Mouse (Mus musculus) liver, adult 2 months (tissue): ENCODE data around the gene Fam171a2. TPM values are rescaled to one million over a fixed set of nuclear protein-coding genes. Genes with fewer than 3 reads are reported as not detected.

Source experiments
- DNase-seq: peaks from one replicate; pipeline ENCODE4 v3.0.0-alpha.2; 2011; ENCODE audit warnings: low read depth, low spot score; ENCODE audit errors: extremely low read depth
- H3K27ac ChIP-seq: fragments of 200-500 bp; replicated peaks from 2 replicates; pipeline ENCODE4 v1.5.1; 2012; ENCODE audit warnings: low read depth, mild to moderate bottlenecking, control low read depth, inconsistent platforms, low read length; ENCODE audit not compliant: insufficient read depth
- H3K27me3 ChIP-seq: fragments of 200-500 bp; 2 replicates; pipeline ENCODE4 v1.6.1; 2012; ENCODE audit warnings: mild to moderate bottlenecking, moderate library complexity, low read length, inconsistent platforms; ENCODE audit not compliant: control insufficient read depth, insufficient read depth
- H3K36me3 ChIP-seq: fragments of 200-500 bp; 2 replicates; pipeline ENCODE4 v1.6.1; 2012; ENCODE audit warnings: low read length, inconsistent platforms; ENCODE audit not compliant: control insufficient read depth, insufficient read depth
- H3K4me1 ChIP-seq: fragments of 200-500 bp; 2 replicates; pipeline ENCODE4 v1.6.1; 2011; ENCODE audit warnings: low read length; ENCODE audit not compliant: control insufficient read depth, insufficient read depth
- H3K4me3 ChIP-seq: fragments of 200-500 bp; 2 replicates; pipeline ENCODE4 v1.5.1; 2011; ENCODE audit warnings: low read depth, mild to moderate bottlenecking, control low read depth, low read length, moderate library complexity; ENCODE audit not compliant: insufficient read depth
- H3K79me2 ChIP-seq: fragments of 200-500 bp; 2 replicates; pipeline ENCODE4 v1.6.1; 2012; ENCODE audit warnings: inconsistent platforms, mild to moderate bottlenecking, low read length, moderate library complexity; ENCODE audit not compliant: control insufficient read depth, insufficient read depth
- H3K9ac ChIP-seq: fragments of 200-500 bp; 2 replicates; pipeline ENCODE4 v1.6.1; 2012; ENCODE audit warnings: low read depth, mild to moderate bottlenecking, control low read depth, inconsistent platforms, low read length
- CTCF ChIP-seq: fragments of 200-500 bp; IDR thresholded peaks from 2 replicates; pipeline ENCODE4 v1.5.1; 2011; ENCODE audit warnings: low read depth, low read length, control low read depth
- POLR2A ChIP-seq: fragments of 200-500 bp; IDR thresholded peaks from 2 replicates; pipeline ENCODE4 v1.6.1; 2011; ENCODE audit warnings: low read length, control low read depth; ENCODE audit not compliant: insufficient read depth; ENCODE audit errors: extremely low read depth
- whole genome bisulfite sequencing: fragments of 180-500 bp; shearing (Covaris S2); methylation state at CpG from one replicate; pipeline ENCODE4 v1.1.7; 2018; 5-methylcytosine and 5-hydroxymethylcytosine counted together
- polyA plus RNA-seq: library from polyadenylated mRNA; depleted of rRNA; stranded (reverse); fragments of >200 nt; gene quantifications from 2 replicates; pipeline ENCODE4 v1.2.3, GENCODE M21; 2012
- total RNA-seq: library from RNA; depleted of rRNA; stranded (reverse); fragments of >200 nt; gene quantifications from 2 replicates; pipeline ENCODE4 v1.2.3, GENCODE M21; 2014

Gene Fam171a2
- total and polyA plus RNA-seq, 2 experiments: 1.0 to 1.8 TPM

- Histone ChIP-seq H3K27me3 (no peaks in the 10 kb centered on the region), H3K4me3 (no peak overlapping the region), H3K4me1 (peaks cover 10% of the 10 kb centered on the region), H3K9ac (peak overlapping the region; percentile 28), H3K79me2 (no peaks in the 10 kb centered on the region), H3K27ac (no peak overlapping the region; the same call in 1 of the 2 replicates), H3K36me3 (no peaks in the 10 kb centered on the region)
- DNase-seq: peak; percentile 87
- TF ChIP-seq POLR2A (no peak), CTCF (no peak)
- WGBS: 12% methylated on average over 26 of the region's 26 CpGs
Measured at GRCm38 (mm10) chr11:102465713-102466436, 18.4 kb upstream of the Fam171a2 start.

- TF ChIP-seq POLR2A: no peak
- TF ChIP-seq CTCF: no peak
- 97% methylated on average over 6 of the region's 6 CpGs for WGBS
- Histone ChIP-seq H3K4me1 (peaks cover 10% of the 10 kb centered on the region), H3K79me2 (no peaks in the 10 kb centered on the region), H3K4me3 (no peak overlapping the region), H3K27me3 (no peaks in the 10 kb centered on the region), H3K36me3 (no peaks in the 10 kb centered on the region), H3K9ac (no peak overlapping the region), H3K27ac (no peak overlapping the region)
- no peak for DNase-seq
Measured at GRCm38 (mm10) chr11:102464901-102465300, 17.4 kb upstream of the Fam171a2 start.

- Histone ChIP-seq H3K36me3 (no peaks in the 10 kb centered on the region), H3K9ac (no peak overlapping the region), H3K27ac (no peak overlapping the region), H3K4me1 (peaks cover 8% of the 10 kb centered on the region), H3K27me3 (no peaks in the 10 kb centered on the region), H3K79me2 (no peaks in the 10 kb centered on the region), H3K4me3 (no peak overlapping the region)
- TF ChIP-seq POLR2A (no peak), CTCF (no peak)
- DNase-seq: peak; percentile 33
- WGBS: 45% methylated on average over 3 of the region's 3 CpGs
Measured at GRCm38 (mm10) chr11:102461764-102462163, 14.3 kb upstream of the Fam171a2 start.

- Histone ChIP-seq H3K9ac (no peak overlapping the region), H3K27ac (no peak overlapping the region)
- DNase-seq: no peak
Measured at GRCm38 (mm10) chr11:102460541-102460940, 13.1 kb upstream of the Fam171a2 start.

GRCm38 (mm10) chr11:102455740-102456396, 8.4 kb upstream of the Fam171a2 start:
- peaks cover 3% of the 10 kb centered on the region; the same call in 1 of the 2 replicates for H3K4me1 ChIP-seq
- peak overlapping the region; percentile 24; the same call in 1 of the 2 replicates for H3K27ac ChIP-seq
- H3K4me3 ChIP-seq: peak overlapping the region; percentile 67
- TF ChIP-seq CTCF (peak; percentile 58), POLR2A (no peak)
- H3K36me3 ChIP-seq: no peaks in the 10 kb centered on the region
- WGBS: under 1% methylated on average over 35 of the region's 40 CpGs
- no peaks in the 10 kb centered on the region for H3K79me2 ChIP-seq
- DNase-seq: peak; percentile 80
- no peaks in the 10 kb centered on the region for H3K27me3 ChIP-seq
- peak overlapping the region; percentile 71 for H3K9ac ChIP-seq

More at GRCm38 (mm10) chr11:102460541-102460940, 13.1 kb upstream of the Fam171a2 start:
- Histone ChIP-seq H3K4me3 (no peak overlapping the region), H3K79me2 (no peaks in the 10 kb centered on the region), H3K27me3 (no peaks in the 10 kb centered on the region), H3K36me3 (no peaks in the 10 kb centered on the region), H3K4me1 (peaks cover 4% of the 10 kb centered on the region)
- 72% methylated on average over 16 of the region's 16 CpGs for WGBS
- no peak for TF ChIP-seq CTCF
- no peak for TF ChIP-seq POLR2A

- no peaks in the 10 kb centered on the region for H3K79me2 ChIP-seq
- H3K4me3 ChIP-seq: no peak overlapping the region
- H3K9ac ChIP-seq: no peak overlapping the region
- no peak overlapping the region for H3K27ac ChIP-seq
- no peak for DNase-seq
- TF ChIP-seq POLR2A: no peak
- no peak for TF ChIP-seq CTCF
- H3K27me3 ChIP-seq: peaks cover 4% of the 10 kb centered on the region; the same call in 1 of the 2 replicates
- peaks cover 3% of the 10 kb centered on the region; the same call in 1 of the 2 replicates for H3K4me1 ChIP-seq
- no peaks in the 10 kb centered on the region for H3K36me3 ChIP-seq
- 63% methylated on average over 10 of the region's 10 CpGs for WGBS
Measured at GRCm38 (mm10) chr11:102453131-102453530, 5.6 kb upstream of the Fam171a2 start.
